Mouse (Mus musculus) ovary, postnatal 14 days (tissue): ENCODE results near the gene Gm38119.
"Not testable (repeated sequence)": the region's sequence is repeated elsewhere in the genome, so short reads cannot be mapped to it uniquely, and the experiment has no call there.

Experiments used
- DNase-seq: peaks from one replicate; pipeline ENCODE4 v3.0.0; 2022; ENCODE audit warnings: low spot score

Gm38119 gene

GRCm38 (mm10) chr3:92738996-92739395 lies at the start of gene Gm38119:
Gene Gm38119 (minus strand): TSS chr3:92739096.
- DNase-seq = no peak

- no peak for DNase-seq
Observed at GRCm38 (mm10) chr3:92778799-92779198, 39.9 kb upstream of the Gm38119 start, which contains the start of gene Lce1i. Gene Lce1i (minus strand): TSS chr3:92778899.

DNA sequence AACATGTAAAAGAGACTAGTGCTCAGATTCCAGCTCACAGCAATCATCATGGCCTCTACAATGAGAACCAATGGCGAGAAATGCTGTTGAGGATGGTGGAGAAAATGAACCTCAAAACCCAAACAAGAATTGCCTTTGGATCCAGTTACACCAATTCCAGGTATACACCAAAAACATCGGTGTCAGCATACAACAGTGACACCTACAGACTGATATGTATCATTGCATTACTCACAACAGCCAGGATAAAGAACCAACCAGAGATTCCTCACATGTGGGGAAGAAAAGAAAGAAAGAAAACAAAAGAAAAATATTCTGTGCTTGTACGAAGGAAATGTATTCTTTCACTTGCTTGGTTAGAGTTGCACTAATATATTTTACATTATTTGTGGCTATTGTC lies 32.7 kb upstream of the Gm38119 start:
- DNase-seq = no peak

- DNase-seq = no peak
Observed at GRCm38 (mm10) chr3:92764965-92765364, 26.1 kb upstream of the Gm38119 start, which contains the start of gene Lce1h. Gene Lce1h (minus strand): TSS chr3:92765065.

DNA sequence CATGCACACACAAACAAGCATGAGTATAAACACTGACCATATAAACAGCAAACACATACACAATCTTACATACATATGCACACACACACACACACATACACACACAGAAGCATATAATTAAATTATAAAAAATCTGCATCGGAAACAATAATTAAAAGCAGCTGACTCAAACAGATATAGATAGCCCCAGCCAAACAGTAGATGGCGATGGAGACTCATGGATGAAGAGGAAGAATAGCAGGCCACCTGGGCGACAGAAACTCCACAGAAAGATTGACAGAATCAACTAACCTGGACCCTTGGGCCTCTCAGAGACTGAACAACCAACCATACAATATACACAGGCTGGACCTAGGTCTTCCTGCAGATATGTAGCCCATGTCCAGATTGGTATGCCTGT lies 14.3 kb upstream of the Gm38119 start:
- no peak for DNase-seq

DNA sequence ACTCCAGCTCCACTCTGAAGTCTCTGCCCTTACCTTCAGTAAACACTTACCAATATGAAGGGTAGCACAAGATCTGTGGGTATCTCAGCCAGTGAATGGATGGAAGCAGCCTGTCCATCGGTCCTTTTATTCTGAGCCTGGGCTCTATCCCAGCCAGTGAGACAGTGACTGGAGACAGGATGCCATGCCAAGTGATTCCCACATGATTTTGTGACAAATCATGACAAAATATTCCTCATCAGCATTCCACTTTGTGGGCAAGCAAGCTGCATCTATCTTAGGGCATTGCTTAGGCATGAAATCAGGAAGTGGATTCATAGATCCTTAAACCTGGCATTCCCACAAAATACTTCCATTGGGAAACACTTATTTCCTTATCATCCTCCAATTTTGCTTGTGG lies 13.3 kb upstream of the Gm38119 start, which contains the start of gene Lce1g:
Lce1g (minus strand) TSS at position 101 of the 400 bp plus-strand sequence.
- DNase-seq = no peak

DNA sequence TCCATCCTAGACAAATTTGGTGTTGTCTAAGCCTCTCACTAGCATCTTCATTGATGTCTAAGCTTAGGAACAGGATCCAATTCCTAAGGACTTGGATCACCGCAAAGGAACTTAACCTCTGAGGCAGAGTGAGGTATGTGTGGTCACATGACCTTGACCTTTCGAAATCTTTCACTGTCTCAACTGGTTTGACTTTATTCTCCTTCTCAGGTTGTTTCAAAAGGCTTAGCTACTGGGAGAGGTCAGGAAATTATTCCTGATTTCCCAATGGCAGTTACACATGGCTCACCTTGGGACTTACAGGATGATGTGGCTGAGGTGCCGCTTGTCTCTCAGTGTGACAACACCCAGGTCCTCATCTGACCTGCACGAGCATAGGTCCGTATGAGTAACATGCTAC lies 16.3 kb downstream of the Gm38119 start:
- no peak for DNase-seq

DNA sequence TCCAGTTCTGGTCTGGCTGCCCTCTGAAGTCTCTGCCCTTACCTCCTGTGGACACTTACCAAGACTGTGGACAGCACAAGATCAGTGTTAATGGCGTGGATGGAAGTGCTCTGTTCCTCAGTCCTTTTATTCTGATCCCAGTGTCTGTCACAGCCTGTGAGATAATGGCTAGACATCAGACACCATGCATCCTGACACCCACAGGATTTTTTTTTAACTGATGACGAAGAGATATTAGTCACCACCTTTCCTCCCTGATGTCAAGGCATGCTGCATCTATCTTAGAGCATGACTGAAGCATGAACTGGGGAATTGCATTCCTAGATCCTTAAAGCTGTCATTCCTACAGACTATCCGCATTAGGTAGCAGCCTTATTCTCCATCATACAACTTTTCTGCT lies 18.6 kb downstream of the Gm38119 start, which contains the start of gene Lce1f:
Lce1f (minus strand) TSS at position 101 of the 400 bp plus-strand sequence.
- DNase-seq = no peak

- DNase-seq = no peak
Observed at GRCm38 (mm10) chr3:92715122-92715521, 23.8 kb downstream of the Gm38119 start.

- no peak for DNase-seq
Observed at GRCm38 (mm10) chr3:92708974-92709373, 29.9 kb downstream of the Gm38119 start, which contains the start of gene Lce1e. Gene Lce1e (minus strand): TSS chr3:92709074.

GRCm38 (mm10) chr3:92694613-92695012 lies 44.3 kb downstream of the Gm38119 start:
- no peak for DNase-seq

DNA sequence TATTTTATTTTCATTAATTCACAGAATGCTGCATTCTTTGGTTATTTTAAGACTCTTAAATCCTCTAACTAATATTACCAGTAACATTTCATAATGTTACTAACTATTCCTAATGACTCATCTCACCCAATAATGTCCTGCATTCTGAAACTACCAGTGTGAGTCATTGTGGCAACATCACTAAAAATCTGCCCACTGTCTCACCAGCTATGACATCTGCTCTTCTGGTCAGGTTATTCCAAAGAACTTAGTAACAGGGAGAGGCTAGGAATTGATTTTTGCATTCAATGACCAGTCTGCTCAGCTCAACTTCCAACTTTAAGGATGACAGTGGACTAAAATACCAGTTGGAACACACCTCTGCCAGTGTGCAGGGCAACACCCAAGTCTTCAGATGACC lies 47.2 kb downstream of the Gm38119 start:
- DNase-seq = no peak

DNA sequence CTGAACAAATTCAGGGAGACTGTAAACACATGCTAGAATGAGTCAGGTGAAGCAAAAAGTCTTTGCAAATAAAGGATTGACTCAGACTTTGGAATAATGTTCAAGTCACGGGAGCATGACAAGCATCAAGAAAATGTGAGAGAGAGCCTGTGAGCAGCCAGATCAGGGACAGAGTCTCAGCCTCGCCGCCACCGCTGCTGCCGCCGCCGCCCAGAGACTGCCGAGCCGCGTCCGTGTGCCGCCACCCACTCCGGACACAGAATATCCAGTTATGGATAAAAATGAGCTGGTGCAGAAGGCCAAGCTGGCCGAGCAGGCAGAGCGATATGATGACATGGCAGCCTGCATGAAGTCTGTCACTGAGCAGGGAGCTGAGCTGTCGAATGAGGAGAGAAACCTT lies 49.7 kb downstream of the Gm38119 start:
- DNase-seq = not testable (repeated sequence)
